Mouse (Mus musculus) brain, adult 10 weeks (tissue): ENCODE results near the gene Camta2. TPM values are rescaled to one million over a fixed set of nuclear protein-coding genes. Genes with fewer than 3 reads are reported as not detected.

ENCODE experiments used
- polyA plus RNA-seq: library from polyadenylated mRNA; stranded (reverse); fragments of 350-450 nt; fragmentation: Illumina TruSeq; extraction: RNeasy Lipid Tissue Mini Kit (QIAGEN cat#74804); gene quantifications from one replicate; pipeline ENCODE4 v1.2.3, GENCODE M21; 2015; ENCODE audit warnings: low read depth, low replicate concordance

The Camta2 gene
- 127 TPM for polyA plus RNA-seq

GRCm38 (mm10) chr11:70687601-70688199 lies at the start of gene Camta2:
Gene Camta2, minus strand, starts transcription at chr11:70688105.

GRCm38 (mm10) chr11:70699722-70700556 lies 12.0 kb upstream of the Camta2 start, which contains the start of the genes Inca1 and Kif1c:
Gene Inca1, minus strand, starts transcription at chr11:70700155.
Gene Kif1c, plus strand, starts transcription at chr11:70700548.

DNA sequence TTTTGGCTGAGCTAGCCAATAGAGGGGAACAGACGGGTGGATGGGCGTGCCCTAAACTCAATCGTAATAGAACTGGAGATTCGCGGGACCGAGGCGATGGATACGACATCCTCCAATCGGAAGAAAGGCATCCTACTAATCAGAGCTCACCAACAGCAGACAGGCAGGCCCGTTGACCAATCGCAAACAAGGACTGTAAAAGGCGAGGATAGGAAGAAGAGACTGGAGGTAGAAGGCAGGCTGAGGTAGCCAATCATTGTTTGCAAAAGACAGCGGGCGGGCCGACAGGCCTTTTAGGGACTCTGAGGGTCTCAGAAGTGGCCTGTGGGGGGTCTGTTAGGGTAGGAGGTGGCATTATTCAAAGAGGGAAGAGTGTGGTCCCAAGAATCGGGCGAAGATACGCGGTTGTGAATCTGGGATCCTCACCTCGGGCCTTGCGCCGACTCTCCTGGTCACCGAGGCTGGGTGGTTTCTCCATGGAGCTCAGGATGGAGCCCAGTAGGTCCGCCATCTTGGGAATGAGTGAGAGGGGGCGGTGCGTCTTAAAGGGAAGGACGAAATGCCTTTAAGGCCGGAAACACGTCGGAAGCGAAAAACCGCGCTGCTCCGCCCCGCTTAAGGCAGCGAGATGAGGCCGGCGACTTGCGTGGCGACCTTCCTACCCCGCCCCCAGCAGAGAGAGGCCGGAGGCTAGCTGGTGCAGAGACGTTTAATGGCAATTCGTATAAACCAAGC lies 19.0 kb downstream of the Camta2 start, which contains the start of gene Spag7:
TSS of gene Spag7 (minus strand) at position 646 of the 735 bp plus-strand sequence.

DNA sequence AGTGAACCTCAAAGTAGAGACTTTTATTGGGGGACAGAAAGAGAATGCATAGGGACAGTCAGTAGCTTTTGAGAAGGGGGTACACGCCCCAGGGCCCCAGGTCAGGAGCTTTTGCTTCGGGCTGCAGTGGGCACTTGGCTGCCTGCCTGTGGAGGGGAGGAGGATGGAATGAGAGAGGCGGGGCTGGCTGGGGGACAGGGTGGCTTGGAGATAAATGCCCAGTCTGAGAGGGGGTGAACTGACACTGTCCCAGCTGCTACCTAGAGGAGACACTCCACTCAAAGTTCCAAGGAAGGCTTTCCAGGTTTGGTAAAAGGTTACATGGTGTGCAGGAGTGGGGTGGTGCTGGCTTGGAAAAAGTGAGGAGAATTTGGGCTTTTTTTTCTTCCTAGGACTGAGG lies 30.9 kb downstream of the Camta2 start, which contains the start of gene Eno3:
TSS of gene Eno3 (plus strand) at position 239 of the 400 bp plus-strand sequence.

GRCm38 (mm10) chr11:70654198-70654922 lies 33.5 kb downstream of the Camta2 start, which contains the start of gene Pfn1:
Gene Pfn1, minus strand, starts transcription at chr11:70654644.

GRCm38 (mm10) chr11:70646691-70647650 lies 40.9 kb downstream of the Camta2 start, which contains the start of the genes Rnf167 and Slc25a11:
Gene Rnf167, plus strand, starts transcription at chr11:70647235.
Gene Slc25a11, minus strand, starts transcription at chr11:70647479.

DNA sequence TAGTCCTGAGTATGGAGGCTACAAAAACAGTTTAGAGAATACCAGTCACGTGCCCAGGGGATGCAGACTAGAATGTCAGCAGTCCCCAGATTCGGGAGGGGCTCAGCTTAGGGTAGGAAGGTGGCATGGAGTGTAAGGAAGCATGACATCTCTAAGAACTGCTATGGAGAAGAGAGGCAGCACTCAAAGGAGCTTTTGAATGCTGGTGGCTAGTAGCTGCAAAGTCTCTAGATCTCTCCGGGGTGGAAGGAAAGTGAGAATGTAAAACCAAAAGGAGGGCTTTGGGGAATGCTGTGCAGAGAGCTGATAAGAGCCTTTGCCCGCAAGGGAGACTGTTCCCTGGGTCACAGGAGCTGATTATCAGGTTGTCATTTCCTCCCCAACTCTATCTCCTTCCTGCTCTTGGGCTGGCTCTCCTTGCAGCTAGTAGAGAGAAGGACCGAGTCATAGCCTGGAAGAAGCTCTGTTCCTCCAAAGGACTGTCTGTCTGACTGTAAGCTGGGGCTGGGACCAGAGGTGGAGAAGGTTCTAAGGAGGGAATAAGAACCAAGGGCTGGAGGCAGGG lies 49.1 kb downstream of the Camta2 start, which contains the start of gene Gp1ba:
TSS of gene Gp1ba (plus strand) at position 409 of the 565 bp plus-strand sequence.

Other genes starting within 250 kb of the Camta2 start
- 24.0 TPM for gene Med11, start 236.2 kb downstream of the Camta2 start, polyA plus RNA-seq
- gene Zmynd15, start 228.7 kb downstream of the Camta2 start, polyA plus RNA-seq = 0.36 TPM
- gene Cxcl16, start 228.1 kb downstream of the Camta2 start, polyA plus RNA-seq = 2.5 TPM
- gene Tm4sf5, start 182.9 kb downstream of the Camta2 start, polyA plus RNA-seq = 1.5 TPM
- not detected for gene Vmo1, start 173.5 kb downstream of the Camta2 start, polyA plus RNA-seq
- not detected for gene Gltpd2, start 168.9 kb downstream of the Camta2 start, polyA plus RNA-seq
- 328 TPM for gene Psmb6, start 162.7 kb downstream of the Camta2 start, polyA plus RNA-seq
- not detected for gene Gm40193, start 155.2 kb downstream of the Camta2 start, polyA plus RNA-seq
- 15.0 TPM for gene Pld2, start 148.0 kb downstream of the Camta2 start, polyA plus RNA-seq
- 199 TPM for gene Mink1, start 125.2 kb downstream of the Camta2 start, polyA plus RNA-seq
- gene 4930544D05Rik, start 72.3 kb downstream of the Camta2 start, polyA plus RNA-seq = not detected
- gene Chrne, start 68.9 kb downstream of the Camta2 start, polyA plus RNA-seq = not detected
- gene Gp1ba, start 49.0 kb downstream of the Camta2 start, polyA plus RNA-seq = not detected
- gene Rnf167, start 40.9 kb downstream of the Camta2 start, polyA plus RNA-seq = 88.6 TPM
- 157 TPM for gene Slc25a11, start 40.6 kb downstream of the Camta2 start, polyA plus RNA-seq
- 242 TPM for gene Pfn1, start 33.5 kb downstream of the Camta2 start, polyA plus RNA-seq
- gene Eno3, start 30.9 kb downstream of the Camta2 start, polyA plus RNA-seq = 11.5 TPM
- gene Spag7, start 18.7 kb downstream of the Camta2 start, polyA plus RNA-seq = 82.8 TPM
- gene Inca1, start 12.1 kb upstream of the Camta2 start, polyA plus RNA-seq = 2.6 TPM
- 51.5 TPM for gene Kif1c, start 12.4 kb upstream of the Camta2 start, polyA plus RNA-seq
- gene Zfp3, start 76.1 kb upstream of the Camta2 start, polyA plus RNA-seq = 16.0 TPM
- gene Scimp, start 124.5 kb upstream of the Camta2 start, polyA plus RNA-seq = not detected
- 62.1 TPM for gene Rabep1, start 156.7 kb upstream of the Camta2 start, polyA plus RNA-seq